Mouse (Mus musculus): ENCODE data around the gene Eri3.

DNA sequence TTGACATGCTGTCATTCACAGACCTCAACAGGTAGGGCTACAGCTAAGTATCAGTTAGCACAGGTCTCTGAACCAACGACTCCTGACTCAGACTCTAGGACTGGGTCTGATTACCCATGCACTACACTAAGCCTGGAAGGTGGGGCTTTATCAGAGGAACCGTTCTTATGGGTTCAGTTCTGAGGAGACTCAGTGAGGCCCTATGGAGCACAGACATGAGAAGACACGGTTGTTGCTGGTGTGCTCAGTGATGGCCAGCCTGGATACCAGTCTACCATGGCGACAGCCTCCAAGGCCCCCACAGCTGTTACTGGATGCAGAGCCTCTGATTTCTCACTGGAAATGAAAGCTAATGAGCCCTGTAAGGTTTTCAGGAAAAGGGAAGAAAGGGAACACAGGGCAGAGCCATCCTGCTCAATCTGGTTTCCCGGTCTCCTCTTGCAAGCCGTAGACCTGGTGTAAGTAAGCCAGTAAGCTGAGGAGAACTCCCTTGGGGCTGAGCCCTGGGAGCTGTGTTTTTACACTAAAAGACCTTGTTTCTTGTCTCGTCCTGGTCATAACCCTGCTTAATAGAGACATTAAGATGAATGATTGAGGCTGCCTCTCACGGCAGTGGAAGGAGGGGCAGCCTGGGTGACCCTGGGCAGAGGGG lies 10.7 kb upstream of the Eri3 start:
- no peak for TF ChIP-seq CTCF (IDR thresholded peaks at IDR 0.05; ENCODE audit: insufficient read depth, low read depth, low read length)
- no peak for TF ChIP-seq POLR2A (IDR thresholded peaks at IDR 0.05; ENCODE audit: insufficient read depth, low read depth, low read length)
